Mouse (Mus musculus): ENCODE measurements around the gene Ly6g5c. TPM values are rescaled to one million over a fixed set of nuclear protein-coding genes. Genes with fewer than 3 reads are reported as not detected.

Gene Ly6g5c
- polyA plus RNA-seq, 1 experiment: not detected

DNA sequence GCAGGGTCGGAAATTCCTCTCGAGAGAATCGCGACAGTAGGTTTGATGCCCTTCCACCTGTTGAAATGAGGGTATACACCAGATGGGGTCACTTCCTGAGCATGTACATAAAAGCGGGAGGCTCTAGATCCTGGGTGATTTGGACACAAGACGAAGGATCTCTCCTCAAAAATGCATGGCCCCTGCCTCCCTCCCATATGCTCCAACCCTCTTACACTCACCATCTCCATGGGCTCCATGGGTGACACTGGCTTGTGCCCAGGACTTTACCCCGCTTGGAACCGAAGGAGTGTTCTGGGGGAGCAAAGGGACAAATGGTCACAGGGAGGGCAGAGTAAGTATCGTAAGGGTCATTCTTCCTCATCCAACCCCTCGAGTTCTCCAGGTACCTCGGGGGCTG lies 53.3 kb downstream of the Ly6g5c start:
- H3K36me3 ChIP-seq (ENCODE audit: control insufficient read depth, insufficient read depth, low read length): peaks cover 57% of the 10 kb centered on the region
- no peak overlapping the region for H3K27ac ChIP-seq (ENCODE audit: insufficient read depth, low read depth, low read length)
- peaks cover 9% of the 10 kb centered on the region; the same call in 1 of the 2 replicates for H3K4me1 ChIP-seq (ENCODE audit: control insufficient read depth, insufficient read depth, insufficient read length, low read length)
- H3K4me3 ChIP-seq (ENCODE audit: low read depth, low read length): no peak overlapping the region
- WGBS: 76% methylated on average over 11 of the region's 11 CpGs
- TF ChIP-seq CTCF (IDR thresholded peaks at IDR 0.05; ENCODE audit: extremely low read depth, insufficient read length, insufficient replicate concordance, low read depth, low read length) (no peak), POLR2A (IDR thresholded peaks at IDR 0.05; ENCODE audit: low read depth, low read length) (no peak)
- no peaks in the 10 kb centered on the region for H3K27me3 ChIP-seq (ENCODE audit: control insufficient read depth, insufficient read depth, low read length)

Other genes with a start within 250 kb of the Ly6g5c start
- 22.4 and 71.5 TPM in 2 replicates for gene Cfb, start 245.8 kb upstream of the Ly6g5c start, polyA plus RNA-seq (2012; rRNA removed)
- gene Zbtb12, start 228.8 kb upstream of the Ly6g5c start, polyA plus RNA-seq (2012; rRNA removed): 2.9 and 6.8 TPM in 2 replicates
- not detected in 2 replicates for gene Gm20547, start 226.2 kb upstream of the Ly6g5c start, polyA plus RNA-seq (2012; rRNA removed)
- gene C2, start 210.0 kb upstream of the Ly6g5c start, polyA plus RNA-seq (2012; rRNA removed): 4.3 and 10.6 TPM in 2 replicates
- 101 and 242 TPM in 2 replicates for gene Ehmt2, start 209.8 kb upstream of the Ly6g5c start, polyA plus RNA-seq (2012; rRNA removed)
- gene Slc44a4, start 193.8 kb upstream of the Ly6g5c start, polyA plus RNA-seq (2012; rRNA removed): 64.8 and 101 TPM in 2 replicates
- 21.2 and 68.8 TPM in 2 replicates for gene Neu1, start 177.0 kb upstream of the Ly6g5c start, polyA plus RNA-seq (2012; rRNA removed)
- gene Hspa1b, start 149.0 kb upstream of the Ly6g5c start, polyA plus RNA-seq (2012; rRNA removed): 17.1 and 19.8 TPM in 2 replicates
- gene Gm20481, start 138.4 kb upstream of the Ly6g5c start, polyA plus RNA-seq (2012; rRNA removed): not detected in 2 replicates
- 8.9 and 9.3 TPM in 2 replicates for gene Hspa1a, start 136.1 kb upstream of the Ly6g5c start, polyA plus RNA-seq (2012; rRNA removed)
- 0.06 and 0.14 TPM in 2 replicates for gene Hspa1l, start 135.6 kb upstream of the Ly6g5c start, polyA plus RNA-seq (2012; rRNA removed)
- gene Lsm2, start 126.4 kb upstream of the Ly6g5c start, polyA plus RNA-seq (2012; rRNA removed): 51.7 and 82.1 TPM in 2 replicates
- 123 and 182 TPM in 2 replicates for gene Vars, start 107.3 kb upstream of the Ly6g5c start, polyA plus RNA-seq (2012; rRNA removed)
- 0.82 and 1.2 TPM in 2 replicates for gene Vwa7, start 91.7 kb upstream of the Ly6g5c start, polyA plus RNA-seq (2012; rRNA removed)
- gene Sapcd1, start 80.3 kb upstream of the Ly6g5c start, polyA plus RNA-seq (2012; rRNA removed): 0.87 and 1.0 TPM in 2 replicates
- gene Msh5, start 61.5 kb upstream of the Ly6g5c start, polyA plus RNA-seq (2012; rRNA removed): 2.2 and 2.3 TPM in 2 replicates
- gene Clic1, start 58.3 kb upstream of the Ly6g5c start, polyA plus RNA-seq (2012; rRNA removed): 134 and 219 TPM in 2 replicates
- 8.5 and 14.5 TPM in 2 replicates for gene Ddah2, start 49.2 kb upstream of the Ly6g5c start, polyA plus RNA-seq (2012; rRNA removed)
- 9.3 and 9.9 TPM in 2 replicates for gene Ly6g6c, start 42.9 kb upstream of the Ly6g5c start, polyA plus RNA-seq (2012; rRNA removed)
- 0.28 and 0.39 TPM in 2 replicates for gene Mpig6b, start 42.1 kb upstream of the Ly6g5c start, polyA plus RNA-seq (2012; rRNA removed)
- gene Ly6g6e, start 31.4 kb upstream of the Ly6g5c start, polyA plus RNA-seq (2012; rRNA removed): 1.3 and 19.4 TPM in 2 replicates
- 7.2 and 10.7 TPM in 2 replicates for gene Ly6g6d, start 30.2 kb upstream of the Ly6g5c start, polyA plus RNA-seq (2012; rRNA removed)
- 1.2 and 3.8 TPM in 2 replicates for gene Ly6g6f, start 22.7 kb upstream of the Ly6g5c start, polyA plus RNA-seq (2012; rRNA removed)
- gene Abhd16a, start 19.0 kb upstream of the Ly6g5c start, polyA plus RNA-seq (2012; rRNA removed): 114 and 183 TPM in 2 replicates
- 0.76 and 1.4 TPM in 2 replicates for gene Ly6g5b, start 7.1 kb downstream of the Ly6g5c start, polyA plus RNA-seq (2012; rRNA removed)
- gene Gpank1, start 13.2 kb downstream of the Ly6g5c start, polyA plus RNA-seq (2012; rRNA removed): 10.5 and 25.3 TPM in 2 replicates
- gene Csnk2b, start 13.8 kb downstream of the Ly6g5c start, polyA plus RNA-seq (2012; rRNA removed): 226 and 448 TPM in 2 replicates
- 6.9 and 16.2 TPM in 2 replicates for gene D17H6S53E, start 18.1 kb downstream of the Ly6g5c start, polyA plus RNA-seq (2012; rRNA removed)
- 0.15 and 0.25 TPM in 2 replicates for gene Apom, start 23.8 kb downstream of the Ly6g5c start, polyA plus RNA-seq (2012; rRNA removed)
- gene Bag6, start 26.9 kb downstream of the Ly6g5c start, polyA plus RNA-seq (2012; rRNA removed): 93.6 and 184 TPM in 2 replicates
- 177 and 352 TPM in 2 replicates for gene Prrc2a, start 56.6 kb downstream of the Ly6g5c start, polyA plus RNA-seq (2012; rRNA removed)
- gene Aif1, start 67.8 kb downstream of the Ly6g5c start, polyA plus RNA-seq (2012; rRNA removed): 0.36 and 1.6 TPM in 2 replicates
- gene Lst1, start 80.2 kb downstream of the Ly6g5c start, polyA plus RNA-seq (2012; rRNA removed): 11.5 and 18.8 TPM in 2 replicates
- 26.2 and 32.9 TPM in 2 replicates for gene Ltb, start 86.2 kb downstream of the Ly6g5c start, polyA plus RNA-seq (2012; rRNA removed)
- gene Tnf, start 93.7 kb downstream of the Ly6g5c start, polyA plus RNA-seq (2012; rRNA removed): 0.94 and 1.8 TPM in 2 replicates
- gene Lta, start 97.1 kb downstream of the Ly6g5c start, polyA plus RNA-seq (2012; rRNA removed): 0.47 and 0.66 TPM in 2 replicates
- gene Gm16181, start 112.6 kb downstream of the Ly6g5c start, polyA plus RNA-seq (2012; rRNA removed): 0.22 TPM in 1 of 2 replicates, not detected in the other
- gene Atp6v1g2, start 125.4 kb downstream of the Ly6g5c start, polyA plus RNA-seq (2012; rRNA removed): 1.0 and 2.8 TPM in 2 replicates
- gene Nfkbil1, start 127.5 kb downstream of the Ly6g5c start, polyA plus RNA-seq (2012; rRNA removed): 13.7 and 36.3 TPM in 2 replicates
- 95.6 and 194 TPM in 2 replicates for gene Ddx39b, start 133.5 kb downstream of the Ly6g5c start, polyA plus RNA-seq (2012; rRNA removed)
- gene H2-D1, start 154.5 kb downstream of the Ly6g5c start, polyA plus RNA-seq (2012; rRNA removed): 776 and 1,546 TPM in 2 replicates
- gene H2-Q1, start 212.1 kb downstream of the Ly6g5c start, polyA plus RNA-seq (2012; rRNA removed): 36.3 and 83.4 TPM in 2 replicates
- gene H2-Q2, start 234.0 kb downstream of the Ly6g5c start, polyA plus RNA-seq (2012; rRNA removed): 554 and 1,052 TPM in 2 replicates

All from small intestine, adult 2 months (tissue).